Mouse (Mus musculus) T-cell, adult 2 months (primary cell): ENCODE data around the gene U2af1.
"Not testable (repeated sequence)": the region's sequence is repeated elsewhere in the genome, so short reads cannot be mapped to it uniquely, and the experiment has no call there.

ENCODE experiments used
- DNase-seq: peaks from one replicate; pipeline ENCODE4 v3.0.0; 2022; ENCODE audit warnings: low spot score

Gene U2af1

GRCm38 (mm10) chr17:31658468-31659185 lies at the start of gene U2af1:
TSS of gene U2af1 (minus strand) at chr17:31658892.
- peak; percentile 98 for DNase-seq

- DNase-seq, result no peak
Observed at GRCm38 (mm10) chr17:31705271-31706020, 46.8 kb upstream of the U2af1 start.

- no peak for DNase-seq
Observed at GRCm38 (mm10) chr17:31703276-31703980, 44.7 kb upstream of the U2af1 start.

GRCm38 (mm10) chr17:31698347-31698746 lies 39.7 kb upstream of the U2af1 start:
- DNase-seq, result no peak

GRCm38 (mm10) chr17:31695356-31695755 lies 36.7 kb upstream of the U2af1 start:
- not testable (repeated sequence) for DNase-seq

- no peak for DNase-seq
Observed at GRCm38 (mm10) chr17:31694949-31695348, 36.3 kb upstream of the U2af1 start.

GRCm38 (mm10) chr17:31694023-31694376 lies 35.3 kb upstream of the U2af1 start:
- DNase-seq, result no peak

- peak; percentile 88 for DNase-seq
Observed at GRCm38 (mm10) chr17:31693330-31694022, 34.8 kb upstream of the U2af1 start.

- DNase-seq, result peak; percentile 52
Observed at GRCm38 (mm10) chr17:31692918-31693317, 34.2 kb upstream of the U2af1 start.

- DNase-seq, result no peak
Observed at GRCm38 (mm10) chr17:31689606-31690005, 30.9 kb upstream of the U2af1 start.

- no peak for DNase-seq
Observed at GRCm38 (mm10) chr17:31688112-31688511, 29.4 kb upstream of the U2af1 start.

GRCm38 (mm10) chr17:31686225-31686564 lies 27.5 kb upstream of the U2af1 start:
- DNase-seq, result no peak

GRCm38 (mm10) chr17:31685514-31686224 lies 27.0 kb upstream of the U2af1 start:
- DNase-seq, result peak; percentile 82

- DNase-seq, result no peak
Observed at GRCm38 (mm10) chr17:31680450-31680849, 21.8 kb upstream of the U2af1 start.

GRCm38 (mm10) chr17:31677507-31677906 lies 18.8 kb upstream of the U2af1 start, which contains the start of gene Cryaa:
TSS of gene Cryaa (plus strand) at chr17:31677807.
- no peak for DNase-seq

GRCm38 (mm10) chr17:31674426-31674825 lies 15.7 kb upstream of the U2af1 start:
- DNase-seq, result no peak

GRCm38 (mm10) chr17:31672279-31672678 lies 13.6 kb upstream of the U2af1 start:
- no peak for DNase-seq

- no peak for DNase-seq
Observed at GRCm38 (mm10) chr17:31671698-31672097, 13.0 kb upstream of the U2af1 start.

GRCm38 (mm10) chr17:31670163-31670562 lies 11.5 kb upstream of the U2af1 start:
- no peak for DNase-seq

- no peak for DNase-seq
Observed at GRCm38 (mm10) chr17:31668306-31668705, 9.6 kb upstream of the U2af1 start.

- peak; percentile 83 for DNase-seq
Observed at GRCm38 (mm10) chr17:31664760-31665159, 6.1 kb upstream of the U2af1 start.

- peak; percentile 18 for DNase-seq
Observed at GRCm38 (mm10) chr17:31662855-31663254, 4.2 kb upstream of the U2af1 start.
